ENCODE assay signal across 32 mouse cellular contexts in genomic region chr5:136984828-136985227, GRCm38 (mm10). TPM values are rescaled to one million over a fixed set of nuclear protein-coding genes. Genes with fewer than 3 reads are reported as not detected.
A peak's percentile ranks its signal among the peaks of the same experiment; 100 is the strongest.
DNase-seq lines count a peak whose midpoint lies in the region; ATAC-seq and TF ChIP-seq lines count a peak whose summit lies in the region.
"Had no signal": no experiment of that assay in that cellular context is flagged by ENCODE, and none has a peak within 500 bp of the region (broad histone marks: within the 10 kb centered on the region; RNA-seq: fewer than 3 reads in every experiment).

No protein-coding gene starts in this region.

- WGBS in forebrain, embryonic 13.5 days = 62% methylated on average over 14 of the region's 14 CpGs
- 60% methylated on average over 14 of the region's 14 CpGs for WGBS in forebrain, embryonic 12.5 days
- 44% methylated on average over 14 of the region's 14 CpGs for WGBS in lung, embryonic 14.5 days
- 46% methylated on average over 14 of the region's 14 CpGs for WGBS in embryonic facial prominence, embryonic 11.5 days
- 43% methylated on average over 14 of the region's 14 CpGs for WGBS in heart, embryonic 12.5 days

- no peak for ATAC-seq in forebrain, embryonic 13.5 days
- no peak for ATAC-seq in forebrain, embryonic 12.5 days (ENCODE audit: low FRiP score)
- ATAC-seq in lung, embryonic 14.5 days (ENCODE audit: insufficient read depth) = no peak
- no peak for ATAC-seq in embryonic facial prominence, embryonic 11.5 days (replicated peaks; ENCODE audit: insufficient number of reproducible peaks, low FRiP score, low TSS enrichment, low read depth)
- ATAC-seq in heart, embryonic 12.5 days (ENCODE audit: insufficient number of reproducible peaks, low FRiP score) = no peak
- ATAC-seq: activated CD4-positive, CD25-positive, alpha-beta regulatory T cell, adult 4 months; CD4-positive, CD25-positive, alpha-beta regulatory T cell, adult 4 months; forebrain, postnatal 0 days; inflammation-experienced regulatory T-cells, adult 6 months; midbrain, embryonic 15.5 days had no signal

- peaks cover 22% of the 10 kb centered on the region for H3K4me1 ChIP-seq in forebrain, embryonic 13.5 days
- peaks cover 21% of the 10 kb centered on the region for H3K4me1 ChIP-seq in forebrain, embryonic 12.5 days
- H3K4me1 ChIP-seq in lung, embryonic 14.5 days (ENCODE audit: insufficient read depth) = peaks cover 4% of the 10 kb centered on the region
- H3K4me1 ChIP-seq in embryonic facial prominence, embryonic 11.5 days (ENCODE audit: control insufficient read depth, insufficient read depth, low read length) = no peaks in the 10 kb centered on the region
- H3K4me1 ChIP-seq in heart, embryonic 12.5 days (replicated peaks) = peaks cover 17% of the 10 kb centered on the region

- H3K36me3 ChIP-seq in forebrain, embryonic 13.5 days (ENCODE audit: poor library complexity, severe bottlenecking) = peaks cover 55% of the 10 kb centered on the region
- H3K36me3 ChIP-seq in forebrain, embryonic 12.5 days (replicated peaks) = peaks cover 40% of the 10 kb centered on the region
- peaks cover 32% of the 10 kb centered on the region for H3K36me3 ChIP-seq in lung, embryonic 14.5 days (ENCODE audit: insufficient read depth)
- H3K36me3 ChIP-seq in embryonic facial prominence, embryonic 11.5 days (replicated peaks; ENCODE audit: control insufficient read depth, insufficient read depth, low read depth, low read length) = peaks cover 2% of the 10 kb centered on the region; the same call in 1 of the 2 replicates
- peaks cover 50% of the 10 kb centered on the region for H3K36me3 ChIP-seq in heart, embryonic 12.5 days

- no peak for TF ChIP-seq CTCF in lung, embryonic 14.5 days (IDR thresholded peaks at IDR 0.05; ENCODE audit: low read depth)

- no peak overlapping the region for H3K9ac ChIP-seq in forebrain, embryonic 13.5 days
- no peak overlapping the region for H3K9ac ChIP-seq in forebrain, embryonic 12.5 days
- no peak overlapping the region for H3K9ac ChIP-seq in lung, embryonic 14.5 days
- H3K9ac ChIP-seq in embryonic facial prominence, embryonic 11.5 days (replicated peaks; ENCODE audit: low read length) = no peak overlapping the region
- H3K9ac ChIP-seq in heart, embryonic 12.5 days = no peak overlapping the region
- H3K9ac ChIP-seq: embryonic facial prominence, embryonic 13.5 days; forebrain, postnatal 0 days; hindbrain, embryonic 15.5 days; kidney, embryonic 15.5 days; liver, embryonic 14.5 days; midbrain, embryonic 15.5 days; neural tube, embryonic 12.5 days had no signal

- peak overlapping the region; percentile 25; the same call in 1 of the 2 replicates for H3K27ac ChIP-seq in forebrain, embryonic 13.5 days
- H3K27ac ChIP-seq in forebrain, embryonic 12.5 days = no peak overlapping the region
- no peak overlapping the region for H3K27ac ChIP-seq in lung, embryonic 14.5 days (ENCODE audit: low read depth)
- no peak overlapping the region for H3K27ac ChIP-seq in embryonic facial prominence, embryonic 11.5 days (replicated peaks; ENCODE audit: low read depth, low read length)
- H3K27ac ChIP-seq in heart, embryonic 12.5 days (ENCODE audit: poor library complexity, severe bottlenecking) = no peak overlapping the region
- H3K27ac ChIP-seq: embryonic facial prominence, embryonic 13.5 days; forebrain, embryonic 10.5 days; heart, embryonic 10.5 days; hindbrain, embryonic 15.5 days; kidney, embryonic 15.5 days; liver, embryonic 14.5 days; midbrain, embryonic 10.5 days; midbrain, embryonic 15.5 days; neural tube, embryonic 12.5 days had no signal

- no peak overlapping the region for H3K4me3 ChIP-seq in forebrain, embryonic 13.5 days
- H3K4me3 ChIP-seq in forebrain, embryonic 12.5 days (replicated peaks) = no peak overlapping the region
- no peak overlapping the region for H3K4me3 ChIP-seq in lung, embryonic 14.5 days (ENCODE audit: low read depth, low read length)
- no peak overlapping the region for H3K4me3 ChIP-seq in embryonic facial prominence, embryonic 11.5 days (ENCODE audit: low read depth, low read length)
- H3K4me3 ChIP-seq in heart, embryonic 12.5 days = no peak overlapping the region
- H3K4me3 ChIP-seq: embryonic facial prominence, embryonic 13.5 days; heart, embryonic 10.5 days; hindbrain, embryonic 15.5 days; kidney, embryonic 15.5 days; midbrain, embryonic 10.5 days; midbrain, embryonic 15.5 days; neural tube, embryonic 12.5 days had no signal

- no peaks in the 10 kb centered on the region for H3K27me3 ChIP-seq in forebrain, embryonic 13.5 days
- H3K27me3 ChIP-seq in forebrain, embryonic 12.5 days = no peaks in the 10 kb centered on the region
- H3K27me3 ChIP-seq in lung, embryonic 14.5 days (ENCODE audit: insufficient read depth, low read length) = no peaks in the 10 kb centered on the region
- no peaks in the 10 kb centered on the region for H3K27me3 ChIP-seq in embryonic facial prominence, embryonic 11.5 days (ENCODE audit: control insufficient read depth, insufficient read depth, low read length)
- H3K27me3 ChIP-seq in heart, embryonic 12.5 days (replicated peaks) = no peaks in the 10 kb centered on the region
- H3K27me3 ChIP-seq: embryonic facial prominence, embryonic 13.5 days; hindbrain, embryonic 15.5 days; kidney, embryonic 15.5 days; midbrain, embryonic 15.5 days; neural tube, embryonic 12.5 days had no signal

- no peaks in the 10 kb centered on the region for H3K9me3 ChIP-seq in forebrain, embryonic 13.5 days (replicated peaks)
- no peaks in the 10 kb centered on the region for H3K9me3 ChIP-seq in forebrain, embryonic 12.5 days
- H3K9me3 ChIP-seq in lung, embryonic 14.5 days (ENCODE audit: low read depth, low read length) = no peaks in the 10 kb centered on the region
- no peaks in the 10 kb centered on the region for H3K9me3 ChIP-seq in embryonic facial prominence, embryonic 11.5 days (replicated peaks; ENCODE audit: control insufficient read depth, low read length)
- H3K9me3 ChIP-seq in heart, embryonic 12.5 days (replicated peaks) = no peaks in the 10 kb centered on the region
- H3K9me3 ChIP-seq: embryonic facial prominence, embryonic 13.5 days; forebrain, embryonic 10.5 days; heart, embryonic 10.5 days; hindbrain, embryonic 15.5 days; kidney, embryonic 15.5 days; midbrain, embryonic 10.5 days; midbrain, embryonic 15.5 days; neural tube, embryonic 12.5 days had no signal

- DNase-seq in lung, embryonic 14.5 days = peak; percentile 35
- no peak for DNase-seq in lung, postnatal 25 days (ENCODE audit: low spot score)
- DNase-seq in embryonic facial prominence, embryonic 11.5 days (ENCODE audit: low spot score) = peak; percentile 23
- no peak for DNase-seq in urinary bladder, adult 18-20 months (ENCODE audit: low spot score in 2 of 2)
- DNase-seq: adrenal gland, adult 2 months; cerebellum, adult 2 months; forebrain, postnatal 0 days; gastrocnemius, postnatal 10 days; kidney, adult 11 months; layer of hippocampus, postnatal 36 days; left cerebral cortex, postnatal 4 days; liver; lung, adult 2 months; lung, postnatal 14 days; right cerebral cortex, adult 18-20 months; right cerebral cortex, postnatal 4 days had no signal

- no peak overlapping the region for H3K4me2 ChIP-seq in forebrain, embryonic 13.5 days
- no peak overlapping the region for H3K4me2 ChIP-seq in forebrain, embryonic 12.5 days
- no peak overlapping the region for H3K4me2 ChIP-seq in lung, embryonic 14.5 days
- H3K4me2 ChIP-seq in embryonic facial prominence, embryonic 11.5 days (ENCODE audit: low read depth, low read length) = no peak overlapping the region
- no peak overlapping the region for H3K4me2 ChIP-seq in heart, embryonic 12.5 days
- H3K4me2 ChIP-seq: hindbrain, embryonic 15.5 days; kidney, embryonic 15.5 days; midbrain, embryonic 15.5 days; neural tube, embryonic 12.5 days had no signal

RNA-seq across cellular contexts. Expression of gene Plod3, which starts 2.0 kb away (rescaled TPM):
- 25.8 and 28.9 TPM in 2 replicates for polyA plus RNA-seq in forebrain, embryonic 13.5 days (2015; fragmentation: Nextera tagmentation; extraction: Ambion mirVana)
- polyA plus RNA-seq in forebrain, embryonic 12.5 days (2016; fragmentation: Nextera tagmentation; extraction: Ambion mirVana) = 34.5 and 36.4 TPM in 2 replicates
- polyA plus RNA-seq in lung, embryonic 14.5 days (2014; fragmentation: Nextera tagmentation; extraction: Ambion mirVana) = 43.5 and 43.7 TPM in 2 replicates
- 23.1 and 28.0 TPM in 2 replicates for polyA plus RNA-seq in embryonic facial prominence, embryonic 11.5 days (2014; fragmentation: Nextera tagmentation; extraction: Ambion mirVana)
- polyA plus RNA-seq in heart, embryonic 12.5 days (2016; fragmentation: Nextera tagmentation; extraction: Ambion mirVana) = 42.7 and 48.6 TPM in 2 replicates

RNA-seq across cellular contexts. Expression of gene Znhit1, which starts 3.0 kb away (rescaled TPM):
- polyA plus RNA-seq in forebrain, embryonic 13.5 days (2015; fragmentation: Nextera tagmentation; extraction: Ambion mirVana) = 110 and 113 TPM in 2 replicates
- 97.9 and 102 TPM in 2 replicates for polyA plus RNA-seq in forebrain, embryonic 12.5 days (2016; fragmentation: Nextera tagmentation; extraction: Ambion mirVana)
- polyA plus RNA-seq in lung, embryonic 14.5 days (2014; fragmentation: Nextera tagmentation; extraction: Ambion mirVana) = 88.9 and 97.4 TPM in 2 replicates
- polyA plus RNA-seq in embryonic facial prominence, embryonic 11.5 days (2014; fragmentation: Nextera tagmentation; extraction: Ambion mirVana) = 101 and 104 TPM in 2 replicates
- polyA plus RNA-seq in heart, embryonic 12.5 days (2016; fragmentation: Nextera tagmentation; extraction: Ambion mirVana) = 74.4 and 78.1 TPM in 2 replicates

RNA-seq across cellular contexts. Expression of gene Cldn15, which starts 18.4 kb away (rescaled TPM):
- polyA plus RNA-seq in forebrain, embryonic 13.5 days (2015; fragmentation: Nextera tagmentation; extraction: Ambion mirVana) = 0.13 and 0.31 TPM in 2 replicates
- polyA plus RNA-seq in forebrain, embryonic 12.5 days (2016; fragmentation: Nextera tagmentation; extraction: Ambion mirVana) = 0.27 and 0.50 TPM in 2 replicates
- polyA plus RNA-seq in lung, embryonic 14.5 days (2014; fragmentation: Nextera tagmentation; extraction: Ambion mirVana) = 5.3 and 5.7 TPM in 2 replicates
- 0.22 and 0.25 TPM in 2 replicates for polyA plus RNA-seq in embryonic facial prominence, embryonic 11.5 days (2014; fragmentation: Nextera tagmentation; extraction: Ambion mirVana)
- polyA plus RNA-seq in heart, embryonic 12.5 days (2016; fragmentation: Nextera tagmentation; extraction: Ambion mirVana) = 1.9 and 2.1 TPM in 2 replicates
- polyA plus RNA-seq: activated CD4-positive, CD25-positive, alpha-beta regulatory T cell, adult 4 months; inflammation-experienced regulatory T-cells, adult 6 months had no signal

RNA-seq across cellular contexts. Expression of gene Fis1, which starts 31.8 kb away (rescaled TPM):
- 350 and 357 TPM in 2 replicates for polyA plus RNA-seq in forebrain, embryonic 13.5 days (2015; fragmentation: Nextera tagmentation; extraction: Ambion mirVana)
- 287 and 302 TPM in 2 replicates for polyA plus RNA-seq in forebrain, embryonic 12.5 days (2016; fragmentation: Nextera tagmentation; extraction: Ambion mirVana)
- 306 and 314 TPM in 2 replicates for polyA plus RNA-seq in lung, embryonic 14.5 days (2014; fragmentation: Nextera tagmentation; extraction: Ambion mirVana)
- 298 and 318 TPM in 2 replicates for polyA plus RNA-seq in embryonic facial prominence, embryonic 11.5 days (2014; fragmentation: Nextera tagmentation; extraction: Ambion mirVana)
- 245 and 251 TPM in 2 replicates for polyA plus RNA-seq in heart, embryonic 12.5 days (2016; fragmentation: Nextera tagmentation; extraction: Ambion mirVana)

RNA-seq across cellular contexts. Expression of gene Vgf, which starts 41.4 kb away (rescaled TPM):
- 0.89 and 1.0 TPM in 2 replicates for polyA plus RNA-seq in forebrain, embryonic 13.5 days (2015; fragmentation: Nextera tagmentation; extraction: Ambion mirVana)
- polyA plus RNA-seq in forebrain, embryonic 12.5 days (2016; fragmentation: Nextera tagmentation; extraction: Ambion mirVana) = 0.68 and 0.92 TPM in 2 replicates
- polyA plus RNA-seq in lung, embryonic 14.5 days (2014; fragmentation: Nextera tagmentation; extraction: Ambion mirVana) = 0.12 and 0.13 TPM in 2 replicates
- polyA plus RNA-seq in embryonic facial prominence, embryonic 11.5 days (2014; fragmentation: Nextera tagmentation; extraction: Ambion mirVana) = 0.68 and 0.72 TPM in 2 replicates
- polyA plus RNA-seq in heart, embryonic 12.5 days (2016; fragmentation: Nextera tagmentation; extraction: Ambion mirVana) = 0.12 TPM in 1 of 2 replicates, not detected in the other
- polyA plus RNA-seq: activated CD4-positive, CD25-positive, alpha-beta regulatory T cell, adult 4 months; CD4-positive, CD25-positive, alpha-beta regulatory T cell, adult 4 months; heart, embryonic 10.5 days; heart, embryonic 16.5 days; inflammation-experienced regulatory T-cells, adult 6 months; lung, adult 2 months had no signal

Comparison
In these comparisons a context has a peak if more than half of its experiments do, and no peak if none do; other contexts are left out.
1. DNase-seq: peak in lung, embryonic 14.5 days (single experiment) and embryonic facial prominence, embryonic 11.5 days (single experiment); none in lung, postnatal 25 days (single experiment) and urinary bladder, adult 18-20 months (0 of 2).